Mouse (Mus musculus) liver, embryonic 14 days (tissue): ENCODE measurements around the gene Prrx1. TPM values are rescaled to one million over a fixed set of nuclear protein-coding genes. Genes with fewer than 3 reads are reported as not detected.

Experiments used
- polyA plus RNA-seq: library from polyadenylated mRNA; depleted of rRNA; stranded (reverse); fragments of >200 nt; gene quantifications from 2 replicates; pipeline ENCODE4 v1.2.3, GENCODE M21; 2012; rRNA removed

Prrx1 gene
- 0.07 and 0.32 TPM in 2 replicates for polyA plus RNA-seq

GRCm38 (mm10) chr1:163313101-163313773 lies at the start of gene Prrx1:
TSS of gene Prrx1 (minus strand) at chr1:163313710.

Other genes starting within 250 kb of the Prrx1 start
- not detected in 2 replicates for gene Mroh9, start 228.0 kb downstream of the Prrx1 start, polyA plus RNA-seq
- gene Gorab, start 90.0 kb upstream of the Prrx1 start, polyA plus RNA-seq, result 2.7 TPM in 2 replicates